Mouse (Mus musculus): ENCODE results near the gene Tmsb10.

Tmsb10 gene

GRCm38 (mm10) chr6:72958662-72959071, at the start of gene Tmsb10:
Gene Tmsb10 (minus strand): TSS chr6:72958748.
- in situ Hi-C loops (cut with MboI, MseI): loop anchor here in 1 of 2 experiments (10.0 kb wide), 1 partner anchor 286 kb away; the partner anchor contains the start of gene Suclg1

GRCm38 (mm10) chr6:73003601-73004000, 45.1 kb upstream of the Tmsb10 start:
- in situ Hi-C loops (cut with MboI, MseI): loop anchor here in 1 of 2 experiments (5.0 kb wide), 1 partner anchor 61 kb away; no protein-coding TSS in a partner anchor

- in situ Hi-C loops (cut with MboI, MseI): loop anchor here in 1 of 2 experiments (5.0 kb wide), 1 partner anchor 60 kb away; no protein-coding TSS in a partner anchor
Measured at GRCm38 (mm10) chr6:73002391-73002790, 43.8 kb upstream of the Tmsb10 start.

GRCm38 (mm10) chr6:72998809-72999208, 40.3 kb upstream of the Tmsb10 start:
- in situ Hi-C loops (cut with MboI, MseI): no loop called here

- in situ Hi-C loops (cut with MboI, MseI): no loop called here
Measured at GRCm38 (mm10) chr6:72993688-72994082, 35.1 kb upstream of the Tmsb10 start.

GRCm38 (mm10) chr6:72993054-72993687, 34.6 kb upstream of the Tmsb10 start:
- in situ Hi-C loops (cut with MboI, MseI): no loop called here

GRCm38 (mm10) chr6:72990206-72990605, 31.7 kb upstream of the Tmsb10 start:
- in situ Hi-C loops (cut with MboI, MseI): no loop called here

GRCm38 (mm10) chr6:72989028-72989736, 30.6 kb upstream of the Tmsb10 start:
- in situ Hi-C loops (cut with MboI, MseI): no loop called here

GRCm38 (mm10) chr6:72982506-72982905, 24.0 kb upstream of the Tmsb10 start:
- in situ Hi-C loops (cut with MboI, MseI): no loop called here

- in situ Hi-C loops (cut with MboI, MseI): no loop called here
Measured at GRCm38 (mm10) chr6:72981851-72982250, 23.3 kb upstream of the Tmsb10 start.

GRCm38 (mm10) chr6:72981124-72981651, 22.6 kb upstream of the Tmsb10 start:
- in situ Hi-C loops (cut with MboI, MseI): no loop called here

GRCm38 (mm10) chr6:72976866-72977265, 18.3 kb upstream of the Tmsb10 start:
- in situ Hi-C loops (cut with MboI, MseI): loop anchor here in 1 of 2 experiments (5.0 kb wide), 1 partner anchor 35 kb away; no protein-coding TSS in a partner anchor

- in situ Hi-C loops (cut with MboI, MseI): no loop called here
Measured at GRCm38 (mm10) chr6:72971074-72971473, 12.5 kb upstream of the Tmsb10 start.

- in situ Hi-C loops (cut with MboI, MseI): no loop called here
Measured at GRCm38 (mm10) chr6:72969787-72970186, 11.2 kb upstream of the Tmsb10 start.

GRCm38 (mm10) chr6:72965199-72965598, 6.7 kb upstream of the Tmsb10 start:
- in situ Hi-C loops (cut with MboI, MseI): no loop called here

- in situ Hi-C loops (cut with MboI, MseI): no loop called here
Measured at GRCm38 (mm10) chr6:72962281-72962741, 3.8 kb upstream of the Tmsb10 start.

- in situ Hi-C loops (cut with MboI, MseI): no loop called here
Measured at GRCm38 (mm10) chr6:72961603-72962002, 3.1 kb upstream of the Tmsb10 start.

- in situ Hi-C loops (cut with MboI, MseI): no loop called here
Measured at GRCm38 (mm10) chr6:72960675-72961074, 2.1 kb upstream of the Tmsb10 start.

GRCm38 (mm10) chr6:72959175-72959574, 627 bp upstream of the Tmsb10 start:
- in situ Hi-C loops (cut with MboI, MseI): loop anchor here in 1 of 2 experiments (10.0 kb wide), 1 partner anchor 286 kb away; the partner anchor contains the start of gene Suclg1

- in situ Hi-C loops (cut with MboI, MseI): loop anchor here in 1 of 2 experiments (10.0 kb wide), 1 partner anchor 287 kb away; the partner anchor contains the start of gene Suclg1
Measured at GRCm38 (mm10) chr6:72957676-72958641, 589 bp downstream of the Tmsb10 start.

- in situ Hi-C loops (cut with MboI, MseI): loop anchor here in 1 of 2 experiments (10.0 kb wide), 1 partner anchor 288 kb away; the partner anchor contains the start of gene Suclg1
Measured at GRCm38 (mm10) chr6:72957093-72957435, 1.5 kb downstream of the Tmsb10 start.

Data from T-helper 17 cell (primary cell).